Mouse (Mus musculus): ENCODE data around the gene Gli2. TPM values are rescaled to one million over a fixed set of nuclear protein-coding genes. Genes with fewer than 3 reads are reported as not detected.

Gene Gli2
- polyA plus RNA-seq, 1 experiment = 0.65 TPM

GRCm38 (mm10) chr1:118909051-118909450 is 144.4 kb downstream of the Gli2 start:
- Histone ChIP-seq H3K4me2 (ENCODE audit: low read depth) (no peak overlapping the region), H3ac (ENCODE audit: control insufficient read depth, insufficient read length) (no peak overlapping the region), H3K4me3 (no peak overlapping the region), H3K27me3 (ENCODE audit: control insufficient read depth, insufficient read depth, insufficient read length) (no peaks in the 10 kb centered on the region), H3K36me3 (ENCODE audit: control insufficient read depth, insufficient read depth) (no peaks in the 10 kb centered on the region), H3K79me2 (ENCODE audit: control insufficient read depth, insufficient read depth) (no peaks in the 10 kb centered on the region)
- TF ChIP-seq MAX (IDR thresholded peaks at IDR 0.05; ENCODE audit: low read depth) = no peak
- no peak for TF ChIP-seq POLR2AphosphoS2 (IDR thresholded peaks at IDR 0.05; ENCODE audit: insufficient read length, low read depth)
- no peak for TF ChIP-seq MYOG (IDR thresholded peaks at IDR 0.05; ENCODE audit: control insufficient read depth in 1 of 3, insufficient read depth in 1 of 3, insufficient read length in 2 of 3, low read depth in 2 of 3)
- no peak for TF ChIP-seq POLR2A (IDR thresholded peaks at IDR 0.05; ENCODE audit: insufficient read length, low read depth)
- TF ChIP-seq E2F4 (IDR thresholded peaks at IDR 0.05; ENCODE audit: insufficient read depth) = no peak
- TF ChIP-seq CEBPB (IDR thresholded peaks at IDR 0.05; ENCODE audit: insufficient read depth, poor library complexity, severe bottlenecking) = no peak
- no peak for TF ChIP-seq TCF3 (IDR thresholded peaks at IDR 0.05; ENCODE audit: insufficient read length, low read depth)
- no peak for TF ChIP-seq MYOD1 (IDR thresholded peaks at IDR 0.05; ENCODE audit: control insufficient read depth in 1 of 3, insufficient read length in 2 of 3, low read depth in 2 of 3)
- no peak for TF ChIP-seq SRF (IDR thresholded peaks at IDR 0.05; ENCODE audit: control insufficient read depth, insufficient read length, low read depth)
- TF ChIP-seq TCF12 (IDR thresholded peaks at IDR 0.05; ENCODE audit: insufficient read depth, poor library complexity, severe bottlenecking) = no peak
- no peak for TF ChIP-seq REST (IDR thresholded peaks at IDR 0.05; ENCODE audit: insufficient read depth, insufficient read length)
- no peak for TF ChIP-seq USF1 (IDR thresholded peaks at IDR 0.05; ENCODE audit: low read depth)

DNA sequence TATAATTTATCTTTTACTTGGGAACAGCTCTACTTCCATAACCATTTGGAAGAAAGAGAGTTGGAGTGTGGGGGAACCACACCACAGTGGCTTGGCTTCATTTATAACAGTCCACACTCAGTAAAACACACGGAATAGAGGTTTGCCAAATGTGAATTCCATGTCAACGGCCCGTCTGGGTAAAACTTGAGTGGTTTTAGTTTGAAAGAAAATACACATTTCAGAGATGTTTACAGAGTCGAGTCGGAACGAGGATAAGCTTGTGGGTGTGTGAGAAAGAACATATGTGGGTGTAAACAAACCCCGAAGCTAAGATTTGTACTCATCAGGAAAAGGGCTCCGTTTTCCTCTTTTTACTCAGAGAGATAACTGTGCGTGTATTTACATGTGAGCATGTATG is 145.8 kb downstream of the Gli2 start:
- Histone ChIP-seq H3K4me3 (no peak overlapping the region), H3K36me3 (ENCODE audit: control insufficient read depth, insufficient read depth) (no peaks in the 10 kb centered on the region), H3K4me2 (ENCODE audit: low read depth) (no peak overlapping the region), H3K79me2 (ENCODE audit: control insufficient read depth, insufficient read depth) (no peaks in the 10 kb centered on the region), H3K27me3 (ENCODE audit: control insufficient read depth, insufficient read depth, insufficient read length) (no peaks in the 10 kb centered on the region), H3ac (ENCODE audit: control insufficient read depth, insufficient read length) (no peak overlapping the region)
- TF ChIP-seq POLR2AphosphoS2 (IDR thresholded peaks at IDR 0.05; ENCODE audit: insufficient read length, low read depth) (no peak), SRF (IDR thresholded peaks at IDR 0.05; ENCODE audit: control insufficient read depth, insufficient read length, low read depth) (no peak), MAX (IDR thresholded peaks at IDR 0.05; ENCODE audit: low read depth) (no peak), MYOD1 (IDR thresholded peaks at IDR 0.05; ENCODE audit: control insufficient read depth in 1 of 3, insufficient read length in 2 of 3, low read depth in 2 of 3) (no peak), TCF3 (IDR thresholded peaks at IDR 0.05; ENCODE audit: insufficient read length, low read depth) (no peak), POLR2A (IDR thresholded peaks at IDR 0.05; ENCODE audit: insufficient read length, low read depth) (no peak), MYOG (IDR thresholded peaks at IDR 0.05; ENCODE audit: control insufficient read depth in 1 of 3, insufficient read depth in 1 of 3, insufficient read length in 2 of 3, low read depth in 2 of 3) (no peak), CEBPB (IDR thresholded peaks at IDR 0.05; ENCODE audit: insufficient read depth, poor library complexity, severe bottlenecking) (no peak), TCF12 (IDR thresholded peaks at IDR 0.05; ENCODE audit: insufficient read depth, poor library complexity, severe bottlenecking) (no peak), USF1 (IDR thresholded peaks at IDR 0.05; ENCODE audit: low read depth) (no peak), REST (IDR thresholded peaks at IDR 0.05; ENCODE audit: insufficient read depth, insufficient read length) (no peak), E2F4 (IDR thresholded peaks at IDR 0.05; ENCODE audit: insufficient read depth) (no peak)

DNA sequence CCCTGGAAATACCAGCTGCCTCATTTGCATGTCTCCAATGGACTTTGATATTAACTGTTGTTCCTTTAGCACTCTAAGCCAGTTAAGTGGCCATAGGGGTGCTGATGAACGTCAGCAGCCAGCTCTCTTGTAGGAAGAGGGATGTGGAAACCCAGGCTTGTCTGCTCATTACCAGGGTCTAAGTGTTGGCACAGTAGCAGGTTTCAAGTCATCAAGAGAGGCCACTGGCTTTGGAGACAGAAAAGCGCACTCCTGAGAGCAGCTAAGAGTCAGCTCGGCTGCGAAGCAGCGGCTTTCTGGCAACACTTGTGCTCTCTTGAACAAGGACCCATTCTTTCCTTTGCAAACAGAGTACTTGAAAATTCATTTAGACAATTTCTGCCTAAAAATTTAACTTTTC is 148.1 kb downstream of the Gli2 start:
- H3K4me2 ChIP-seq (ENCODE audit: low read depth) = no peak overlapping the region
- no peak overlapping the region for H3ac ChIP-seq (ENCODE audit: control insufficient read depth, insufficient read length)
- TF ChIP-seq MYOD1 (IDR thresholded peaks at IDR 0.05; ENCODE audit: control insufficient read depth in 1 of 3, insufficient read length in 2 of 3, low read depth in 2 of 3) (no peak), POLR2A (IDR thresholded peaks at IDR 0.05; ENCODE audit: insufficient read length, low read depth) (no peak), MAX (IDR thresholded peaks at IDR 0.05; ENCODE audit: low read depth) (no peak), POLR2AphosphoS2 (IDR thresholded peaks at IDR 0.05; ENCODE audit: insufficient read length, low read depth) (no peak), TCF12 (IDR thresholded peaks at IDR 0.05; ENCODE audit: insufficient read depth, poor library complexity, severe bottlenecking) (no peak), USF1 (IDR thresholded peaks at IDR 0.05; ENCODE audit: low read depth) (no peak), E2F4 (IDR thresholded peaks at IDR 0.05; ENCODE audit: insufficient read depth) (no peak), TCF3 (IDR thresholded peaks at IDR 0.05; ENCODE audit: insufficient read length, low read depth) (no peak), SRF (IDR thresholded peaks at IDR 0.05; ENCODE audit: control insufficient read depth, insufficient read length, low read depth) (no peak), MYOG (IDR thresholded peaks at IDR 0.05; ENCODE audit: control insufficient read depth in 1 of 3, insufficient read depth in 1 of 3, insufficient read length in 2 of 3, low read depth in 2 of 3) (no peak), CEBPB (IDR thresholded peaks at IDR 0.05; ENCODE audit: insufficient read depth, poor library complexity, severe bottlenecking) (no peak), REST (IDR thresholded peaks at IDR 0.05; ENCODE audit: insufficient read depth, insufficient read length) (no peak)
- H3K27me3 ChIP-seq (ENCODE audit: control insufficient read depth, insufficient read depth, insufficient read length) = no peaks in the 10 kb centered on the region
- no peaks in the 10 kb centered on the region for H3K36me3 ChIP-seq (ENCODE audit: control insufficient read depth, insufficient read depth)
- no peaks in the 10 kb centered on the region for H3K79me2 ChIP-seq (ENCODE audit: control insufficient read depth, insufficient read depth)
- no peak overlapping the region for H3K4me3 ChIP-seq

GRCm38 (mm10) chr1:118904909-118905308 is 148.5 kb downstream of the Gli2 start:
- no peaks in the 10 kb centered on the region for H3K36me3 ChIP-seq (ENCODE audit: control insufficient read depth, insufficient read depth)
- H3K27me3 ChIP-seq (ENCODE audit: control insufficient read depth, insufficient read depth, insufficient read length) = no peaks in the 10 kb centered on the region
- H3K4me3 ChIP-seq = no peak overlapping the region
- H3K4me2 ChIP-seq (ENCODE audit: low read depth) = no peak overlapping the region
- H3K79me2 ChIP-seq (ENCODE audit: control insufficient read depth, insufficient read depth) = no peaks in the 10 kb centered on the region
- TF ChIP-seq SRF (IDR thresholded peaks at IDR 0.05; ENCODE audit: control insufficient read depth, insufficient read length, low read depth) (no peak), TCF3 (IDR thresholded peaks at IDR 0.05; ENCODE audit: insufficient read length, low read depth) (no peak), MAX (IDR thresholded peaks at IDR 0.05; ENCODE audit: low read depth) (no peak), MYOG (IDR thresholded peaks at IDR 0.05; ENCODE audit: control insufficient read depth in 1 of 3, insufficient read depth in 1 of 3, insufficient read length in 2 of 3, low read depth in 2 of 3) (no peak), REST (IDR thresholded peaks at IDR 0.05; ENCODE audit: insufficient read depth, insufficient read length) (no peak), TCF12 (IDR thresholded peaks at IDR 0.05; ENCODE audit: insufficient read depth, poor library complexity, severe bottlenecking) (no peak), POLR2A (IDR thresholded peaks at IDR 0.05; ENCODE audit: insufficient read length, low read depth) (no peak), CEBPB (IDR thresholded peaks at IDR 0.05; ENCODE audit: insufficient read depth, poor library complexity, severe bottlenecking) (no peak), MYOD1 (IDR thresholded peaks at IDR 0.05; ENCODE audit: control insufficient read depth in 1 of 3, insufficient read length in 2 of 3, low read depth in 2 of 3) (no peak), E2F4 (IDR thresholded peaks at IDR 0.05; ENCODE audit: insufficient read depth) (no peak), POLR2AphosphoS2 (IDR thresholded peaks at IDR 0.05; ENCODE audit: insufficient read length, low read depth) (no peak), USF1 (IDR thresholded peaks at IDR 0.05; ENCODE audit: low read depth) (no peak)
- no peak overlapping the region for H3ac ChIP-seq (ENCODE audit: control insufficient read depth, insufficient read length)

Measured in myocyte (in vitro differentiated cells).